Mouse (Mus musculus): ENCODE data around the gene Tnr. TPM values are rescaled to one million over a fixed set of nuclear protein-coding genes. Genes with fewer than 3 reads are reported as not detected.

Gene Tnr
- polyA plus RNA-seq (2012; ENCODE audit: insufficient read depth, insufficient read length, missing spikeins), result not detected in 2 replicates

- H3K27ac ChIP-seq (ENCODE audit: insufficient read depth, low read depth, low read length), result no peak within 1 kb of the TSS
- no peaks in the 10 kb centered on the region for H3K4me1 ChIP-seq (ENCODE audit: control insufficient read depth, insufficient read depth, low read length)
- no peak within 1 kb of the TSS for H3K4me3 ChIP-seq (ENCODE audit: insufficient read depth, low read length)
- TF ChIP-seq POLR2A (IDR thresholded peaks at IDR 0.05; ENCODE audit: borderline replicate concordance, low read depth, low read length), result no peak
- peak; percentile 18; the same call in 1 of the 2 replicates for TF ChIP-seq CTCF (IDR thresholded peaks at IDR 0.05; ENCODE audit: low read depth, low read length)
These were observed at the start of gene Tnr for GRCm38 (mm10) chr1:159523578-159523977. Gene Tnr, plus strand, starts transcription at chr1:159523769.

DNA sequence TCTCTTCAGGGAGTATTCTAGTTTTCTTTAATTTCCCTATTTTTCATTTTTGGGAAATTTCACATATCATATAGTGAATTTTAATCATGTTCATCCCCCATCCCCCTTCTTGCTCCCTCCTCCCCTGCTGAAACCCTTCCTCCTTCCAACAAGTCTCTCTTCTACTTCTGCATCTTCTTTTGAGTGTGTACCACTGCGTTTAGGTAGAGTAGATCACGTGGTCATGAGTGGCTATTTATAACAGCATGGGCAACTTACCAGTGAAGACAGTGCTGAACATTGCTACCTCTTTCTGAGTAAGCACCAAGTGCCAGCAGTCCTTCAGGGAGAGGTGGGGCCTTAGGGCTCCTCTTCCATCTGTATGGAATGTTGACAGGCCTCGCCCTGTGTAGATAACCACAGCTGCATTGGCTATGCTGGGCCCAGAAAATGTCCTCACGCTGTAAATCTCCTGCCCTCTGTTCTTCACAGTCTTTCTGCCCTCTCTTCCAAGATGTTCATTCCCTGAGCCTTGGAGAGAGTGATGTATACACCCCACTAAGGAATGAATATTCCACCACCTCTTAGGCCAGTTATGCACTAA is 33.6 kb upstream of the Tnr start:
- TF ChIP-seq CTCF (IDR thresholded peaks at IDR 0.05; ENCODE audit: low read depth, low read length) (no peak), POLR2A (IDR thresholded peaks at IDR 0.05; ENCODE audit: borderline replicate concordance, low read depth, low read length) (no peak)
- Histone ChIP-seq H3K27ac (ENCODE audit: insufficient read depth, low read depth, low read length) (no peak overlapping the region), H3K4me3 (ENCODE audit: insufficient read depth, low read length) (no peak overlapping the region), H3K4me1 (ENCODE audit: control insufficient read depth, insufficient read depth, low read length) (no peaks in the 10 kb centered on the region)

GRCm38 (mm10) chr1:159492536-159492935 is 31.0 kb upstream of the Tnr start:
- H3K4me1 ChIP-seq (ENCODE audit: control insufficient read depth, insufficient read depth, low read length), result no peaks in the 10 kb centered on the region
- no peak overlapping the region for H3K27ac ChIP-seq (ENCODE audit: insufficient read depth, low read depth, low read length)
- TF ChIP-seq POLR2A (IDR thresholded peaks at IDR 0.05; ENCODE audit: borderline replicate concordance, low read depth, low read length), result no peak
- no peak for TF ChIP-seq CTCF (IDR thresholded peaks at IDR 0.05; ENCODE audit: low read depth, low read length)
- H3K4me3 ChIP-seq (ENCODE audit: insufficient read depth, low read length), result no peak overlapping the region

DNA sequence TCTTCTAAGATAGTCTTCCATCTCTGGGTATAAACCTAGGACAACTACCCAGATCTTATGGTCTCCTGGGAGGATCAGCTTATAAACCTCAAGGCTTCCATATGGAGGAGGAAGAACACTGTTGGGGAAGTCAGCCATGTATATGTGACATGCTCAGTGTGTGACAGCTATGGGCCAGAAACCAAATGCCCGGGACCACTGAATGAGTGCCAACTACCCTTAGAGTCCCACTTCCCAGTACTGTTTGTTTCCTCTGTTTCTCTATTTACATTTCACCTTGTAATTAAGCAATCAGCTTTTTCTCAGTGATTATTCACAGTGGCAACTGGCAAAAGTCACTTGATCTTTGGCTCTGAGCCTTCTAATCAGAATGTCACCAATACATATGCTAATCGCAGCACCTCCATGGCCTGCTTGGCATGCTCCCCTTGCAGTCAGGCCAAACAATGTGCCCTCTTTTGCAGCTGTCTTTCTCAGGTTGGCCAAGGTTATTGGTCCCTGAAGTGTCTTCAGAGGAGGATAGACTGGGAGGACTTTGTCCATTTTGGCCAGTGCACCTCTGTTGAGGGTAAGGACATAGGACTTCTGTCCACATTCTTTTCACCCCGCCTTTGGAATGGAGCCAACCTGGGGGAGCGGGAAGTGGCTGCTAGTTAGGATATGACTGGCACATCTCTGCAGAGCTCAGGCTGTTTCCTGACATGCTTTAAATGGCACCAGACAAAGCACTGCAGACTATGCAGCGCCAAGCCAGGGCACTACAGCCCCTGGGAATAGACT is 29.7 kb upstream of the Tnr start:
- Histone ChIP-seq H3K27ac (ENCODE audit: insufficient read depth, low read depth, low read length) (no peak overlapping the region), H3K4me1 (ENCODE audit: control insufficient read depth, insufficient read depth, low read length) (no peaks in the 10 kb centered on the region), H3K4me3 (ENCODE audit: insufficient read depth, low read length) (no peak overlapping the region)
- TF ChIP-seq CTCF (IDR thresholded peaks at IDR 0.05; ENCODE audit: low read depth, low read length), result no peak
- no peak for TF ChIP-seq POLR2A (IDR thresholded peaks at IDR 0.05; ENCODE audit: borderline replicate concordance, low read depth, low read length)

DNA sequence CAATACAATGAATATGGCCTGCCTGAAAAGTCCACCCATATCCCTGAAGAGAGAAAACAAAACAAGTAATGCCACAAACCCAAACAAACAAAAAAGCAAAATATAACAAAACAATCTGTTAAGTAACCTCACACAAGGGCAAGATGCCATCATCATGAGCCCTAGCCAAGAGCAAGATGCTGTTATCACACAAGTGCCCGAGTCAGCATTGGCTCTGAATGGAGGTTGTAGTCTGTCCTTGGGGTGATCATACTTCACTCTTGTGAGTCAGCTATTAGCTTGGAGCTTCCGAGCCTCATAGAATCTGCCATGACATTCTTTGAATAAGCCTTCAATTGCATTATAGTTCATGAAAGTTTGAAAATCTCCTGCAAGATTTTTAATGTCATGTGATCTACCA is 25.3 kb upstream of the Tnr start:
- TF ChIP-seq POLR2A (IDR thresholded peaks at IDR 0.05; ENCODE audit: borderline replicate concordance, low read depth, low read length), result no peak
- TF ChIP-seq CTCF (IDR thresholded peaks at IDR 0.05; ENCODE audit: low read depth, low read length), result no peak
- Histone ChIP-seq H3K4me3 (ENCODE audit: insufficient read depth, low read length) (no peak overlapping the region), H3K4me1 (ENCODE audit: control insufficient read depth, insufficient read depth, low read length) (no peaks in the 10 kb centered on the region), H3K27ac (ENCODE audit: insufficient read depth, low read depth, low read length) (no peak overlapping the region)

- Histone ChIP-seq H3K27ac (ENCODE audit: insufficient read depth, low read depth, low read length) (no peak overlapping the region), H3K4me3 (ENCODE audit: insufficient read depth, low read length) (no peak overlapping the region), H3K4me1 (ENCODE audit: control insufficient read depth, insufficient read depth, low read length) (no peaks in the 10 kb centered on the region)
- TF ChIP-seq CTCF (IDR thresholded peaks at IDR 0.05; ENCODE audit: low read depth, low read length) (no peak), POLR2A (IDR thresholded peaks at IDR 0.05; ENCODE audit: borderline replicate concordance, low read depth, low read length) (no peak)
These were observed 23.6 kb upstream of the Tnr start for GRCm38 (mm10) chr1:159499806-159500460.

DNA sequence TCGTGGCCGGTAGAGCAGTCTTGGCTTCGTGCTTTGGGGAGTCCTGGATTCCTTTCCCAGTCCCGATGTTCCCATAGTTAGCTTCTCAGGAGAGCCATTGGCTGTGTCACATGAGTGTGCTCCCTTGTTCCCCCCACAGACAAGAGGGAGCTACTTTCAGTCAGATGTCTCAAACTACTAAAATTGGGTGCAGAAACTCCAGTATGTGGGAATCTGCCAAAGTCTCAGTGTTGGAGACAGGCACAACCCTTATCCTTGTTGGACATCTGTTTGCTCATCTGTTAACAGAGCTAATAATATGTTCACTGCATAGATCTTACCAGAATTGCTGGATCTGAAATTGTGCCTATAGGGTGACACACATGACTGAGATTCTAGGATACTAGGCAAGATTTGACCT is 21.7 kb upstream of the Tnr start:
- H3K27ac ChIP-seq (ENCODE audit: insufficient read depth, low read depth, low read length), result no peak overlapping the region
- H3K4me3 ChIP-seq (ENCODE audit: insufficient read depth, low read length), result no peak overlapping the region
- TF ChIP-seq POLR2A (IDR thresholded peaks at IDR 0.05; ENCODE audit: borderline replicate concordance, low read depth, low read length), result no peak
- TF ChIP-seq CTCF (IDR thresholded peaks at IDR 0.05; ENCODE audit: low read depth, low read length), result no peak
- H3K4me1 ChIP-seq (ENCODE audit: control insufficient read depth, insufficient read depth, low read length), result no peaks in the 10 kb centered on the region

GRCm38 (mm10) chr1:159510667-159511066 is 12.9 kb upstream of the Tnr start:
- H3K4me3 ChIP-seq (ENCODE audit: insufficient read depth, low read length), result no peak overlapping the region
- no peaks in the 10 kb centered on the region for H3K4me1 ChIP-seq (ENCODE audit: control insufficient read depth, insufficient read depth, low read length)
- H3K27ac ChIP-seq (ENCODE audit: insufficient read depth, low read depth, low read length), result no peak overlapping the region
- TF ChIP-seq CTCF (IDR thresholded peaks at IDR 0.05; ENCODE audit: low read depth, low read length) (no peak), POLR2A (IDR thresholded peaks at IDR 0.05; ENCODE audit: borderline replicate concordance, low read depth, low read length) (no peak)

DNA sequence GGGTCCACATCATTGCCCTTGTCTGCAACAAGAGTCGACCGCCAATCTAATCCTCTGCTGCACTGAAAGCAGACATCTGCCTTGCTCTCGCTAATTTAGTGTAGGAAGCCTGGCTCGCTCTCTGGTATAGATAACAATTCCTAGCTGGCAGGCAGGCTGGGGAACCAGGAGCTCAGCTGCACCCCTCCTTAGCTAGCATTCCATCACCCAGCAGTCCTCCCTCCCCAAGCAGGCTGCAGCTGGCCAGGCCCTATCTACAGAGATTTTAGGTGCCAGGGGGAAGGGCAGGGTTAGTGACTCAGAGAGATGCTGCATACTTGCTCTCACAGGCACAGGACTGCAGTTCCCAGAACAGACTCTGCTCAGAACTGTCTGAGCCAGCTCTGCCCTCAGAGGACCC is 5.9 kb upstream of the Tnr start:
- Histone ChIP-seq H3K27ac (ENCODE audit: insufficient read depth, low read depth, low read length) (no peak overlapping the region), H3K4me1 (ENCODE audit: control insufficient read depth, insufficient read depth, low read length) (no peaks in the 10 kb centered on the region), H3K4me3 (ENCODE audit: insufficient read depth, low read length) (no peak overlapping the region)
- TF ChIP-seq CTCF (IDR thresholded peaks at IDR 0.05; ENCODE audit: low read depth, low read length) (no peak), POLR2A (IDR thresholded peaks at IDR 0.05; ENCODE audit: borderline replicate concordance, low read depth, low read length) (no peak)

DNA sequence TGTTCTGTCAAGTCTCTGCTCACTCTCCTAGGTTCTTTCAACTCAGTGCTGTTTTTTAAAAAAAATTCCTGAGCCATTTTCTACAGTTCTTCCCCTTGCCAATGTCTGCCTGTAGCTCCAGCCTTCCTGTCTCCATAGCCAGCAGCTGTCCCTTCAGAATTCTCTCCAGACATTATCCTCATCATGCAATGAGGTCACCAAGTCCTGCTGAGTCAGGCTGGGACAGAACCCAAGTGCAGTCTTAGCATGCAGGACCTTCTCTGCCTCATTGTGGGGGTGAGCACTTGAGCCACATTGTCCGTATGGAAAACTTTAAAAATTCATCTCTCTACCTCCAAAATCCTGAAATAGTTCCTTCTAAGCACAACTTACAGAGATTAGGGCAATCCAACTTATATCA is 4.4 kb upstream of the Tnr start:
- no peaks in the 10 kb centered on the region for H3K4me1 ChIP-seq (ENCODE audit: control insufficient read depth, insufficient read depth, low read length)
- no peak for TF ChIP-seq CTCF (IDR thresholded peaks at IDR 0.05; ENCODE audit: low read depth, low read length)
- no peak for TF ChIP-seq POLR2A (IDR thresholded peaks at IDR 0.05; ENCODE audit: borderline replicate concordance, low read depth, low read length)
- no peak overlapping the region for H3K4me3 ChIP-seq (ENCODE audit: insufficient read depth, low read length)

More for the DNA sequence above, 4.4 kb upstream of the Tnr start:
- H3K27ac ChIP-seq (ENCODE audit: insufficient read depth, low read depth, low read length), result no peak overlapping the region

Measured in bone marrow macrophage, adult 2 months (primary cell).